Mouse (Mus musculus): ENCODE measurements around the gene Ntn4. TPM values are rescaled to one million over a fixed set of nuclear protein-coding genes. Genes with fewer than 3 reads are reported as not detected.

The Ntn4 gene
- total and polyA plus RNA-seq, 2 experiments from 2014 or later = 0.99 to 13.1 TPM

- no peaks in the 10 kb centered on the region for H3K9me3 ChIP-seq (ENCODE audit: low read length)
- H3K27me3 ChIP-seq (ENCODE audit: insufficient read depth, low read length) = no peaks in the 10 kb centered on the region
- DNase-seq (ENCODE audit: low spot score) (no peak), ATAC-seq (no peak)
- 61% methylated on average over 11 of the region's 11 CpGs for WGBS
- no peak overlapping the region for H3K27ac ChIP-seq
- H3K36me3 ChIP-seq (ENCODE audit: insufficient read depth, low read length) = no peaks in the 10 kb centered on the region
- no peak overlapping the region for H3K4me3 ChIP-seq (ENCODE audit: low read length)
- TF ChIP-seq CTCF (IDR thresholded peaks at IDR 0.05; ENCODE audit: low read depth) = no peak
- H3K4me1 ChIP-seq (ENCODE audit: insufficient read depth, low read length) = no peaks in the 10 kb centered on the region
- no peak overlapping the region for H3K9ac ChIP-seq (replicated peaks; ENCODE audit: low read length)
- no peak overlapping the region for H3K4me2 ChIP-seq (ENCODE audit: low read depth, low read length)
Measured at GRCm38 (mm10) chr10:93691344-93691743, 50.9 kb downstream of the Ntn4 start.

- Histone ChIP-seq H3K27ac (no peak overlapping the region), H3K4me3 (ENCODE audit: low read length) (no peak overlapping the region; the same call in 1 of the 2 replicates), H3K9ac (replicated peaks; ENCODE audit: low read length) (no peak overlapping the region), H3K36me3 (ENCODE audit: insufficient read depth, low read length) (no peaks in the 10 kb centered on the region), H3K9me3 (ENCODE audit: low read length) (no peaks in the 10 kb centered on the region), H3K4me2 (ENCODE audit: low read depth, low read length) (peak overlapping the region; percentile 29), H3K4me1 (ENCODE audit: insufficient read depth, low read length) (no peaks in the 10 kb centered on the region), H3K27me3 (ENCODE audit: insufficient read depth, low read length) (no peaks in the 10 kb centered on the region)
- WGBS = 47% methylated on average over 21 of the region's 21 CpGs
- ATAC-seq (no peak), DNase-seq (ENCODE audit: low spot score) (no peak)
- TF ChIP-seq CTCF (IDR thresholded peaks at IDR 0.05; ENCODE audit: low read depth) = no peak
Measured at GRCm38 (mm10) chr10:93695043-93695791, 54.7 kb downstream of the Ntn4 start.

DNA sequence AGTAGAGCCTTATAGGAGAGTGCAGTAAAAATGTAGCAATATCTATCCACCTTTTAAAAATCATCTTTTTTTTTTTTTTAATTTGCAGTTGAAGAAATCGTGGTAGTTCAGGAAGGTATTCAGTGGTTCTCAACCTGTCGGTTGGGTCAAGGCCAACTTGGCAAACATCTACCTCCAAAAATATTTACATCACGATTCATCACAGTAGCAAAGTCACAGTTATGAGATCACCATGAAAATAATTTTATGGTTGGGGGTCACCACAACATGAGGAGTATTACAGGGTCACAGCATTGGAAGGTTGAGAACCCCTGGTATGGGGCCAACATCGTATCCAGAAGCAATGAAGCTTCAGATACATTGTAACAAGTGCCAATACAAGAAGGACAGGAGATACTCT lies 55.5 kb downstream of the Ntn4 start:
- ATAC-seq (no peak), DNase-seq (ENCODE audit: low spot score) (no peak)
- Histone ChIP-seq H3K4me1 (ENCODE audit: insufficient read depth, low read length) (no peaks in the 10 kb centered on the region), H3K36me3 (ENCODE audit: insufficient read depth, low read length) (no peaks in the 10 kb centered on the region), H3K4me3 (ENCODE audit: low read length) (no peak overlapping the region), H3K27ac (no peak overlapping the region), H3K9me3 (ENCODE audit: low read length) (no peaks in the 10 kb centered on the region), H3K27me3 (ENCODE audit: insufficient read depth, low read length) (no peaks in the 10 kb centered on the region), H3K4me2 (ENCODE audit: low read depth, low read length) (no peak overlapping the region), H3K9ac (replicated peaks; ENCODE audit: low read length) (no peak overlapping the region)
- WGBS = 88% methylated on average over 4 of the region's 4 CpGs
- TF ChIP-seq CTCF (IDR thresholded peaks at IDR 0.05; ENCODE audit: low read depth) = no peak

- ATAC-seq = no peak
- WGBS = 91% methylated on average over 10 of the region's 10 CpGs
Measured at GRCm38 (mm10) chr10:93697866-93698483, 57.5 kb downstream of the Ntn4 start.

GRCm38 (mm10) chr10:93699689-93700478 lies 59.4 kb downstream of the Ntn4 start:
- ATAC-seq (no peak), DNase-seq (ENCODE audit: low spot score) (no peak)
- H3K4me1 ChIP-seq (ENCODE audit: insufficient read depth, low read length) = no peaks in the 10 kb centered on the region
- no peak overlapping the region for H3K9ac ChIP-seq (replicated peaks; ENCODE audit: low read length)
- no peak overlapping the region for H3K27ac ChIP-seq
- no peak for TF ChIP-seq CTCF (IDR thresholded peaks at IDR 0.05; ENCODE audit: low read depth)
- H3K4me2 ChIP-seq (ENCODE audit: low read depth, low read length) = peak overlapping the region; percentile 43
- no peaks in the 10 kb centered on the region for H3K27me3 ChIP-seq (ENCODE audit: insufficient read depth, low read length)
- 72% methylated on average over 10 of the region's 10 CpGs for WGBS
- no peak overlapping the region for H3K4me3 ChIP-seq (ENCODE audit: low read length)
- no peaks in the 10 kb centered on the region for H3K9me3 ChIP-seq (ENCODE audit: low read length)
- no peaks in the 10 kb centered on the region for H3K36me3 ChIP-seq (ENCODE audit: insufficient read depth, low read length)

More at GRCm38 (mm10) chr10:93697866-93698483, 57.5 kb downstream of the Ntn4 start:
- H3K4me2 ChIP-seq (ENCODE audit: low read depth, low read length) = no peak overlapping the region
- no peak for DNase-seq (ENCODE audit: low spot score)
- H3K36me3 ChIP-seq (ENCODE audit: insufficient read depth, low read length) = no peaks in the 10 kb centered on the region
- H3K27ac ChIP-seq = no peak overlapping the region
- no peaks in the 10 kb centered on the region for H3K9me3 ChIP-seq (ENCODE audit: low read length)
- no peaks in the 10 kb centered on the region for H3K4me1 ChIP-seq (ENCODE audit: insufficient read depth, low read length)
- no peak for TF ChIP-seq CTCF (IDR thresholded peaks at IDR 0.05; ENCODE audit: low read depth)
- no peak overlapping the region for H3K4me3 ChIP-seq (ENCODE audit: low read length)
- H3K27me3 ChIP-seq (ENCODE audit: insufficient read depth, low read length) = no peaks in the 10 kb centered on the region
- H3K9ac ChIP-seq (replicated peaks; ENCODE audit: low read length) = no peak overlapping the region

DNA sequence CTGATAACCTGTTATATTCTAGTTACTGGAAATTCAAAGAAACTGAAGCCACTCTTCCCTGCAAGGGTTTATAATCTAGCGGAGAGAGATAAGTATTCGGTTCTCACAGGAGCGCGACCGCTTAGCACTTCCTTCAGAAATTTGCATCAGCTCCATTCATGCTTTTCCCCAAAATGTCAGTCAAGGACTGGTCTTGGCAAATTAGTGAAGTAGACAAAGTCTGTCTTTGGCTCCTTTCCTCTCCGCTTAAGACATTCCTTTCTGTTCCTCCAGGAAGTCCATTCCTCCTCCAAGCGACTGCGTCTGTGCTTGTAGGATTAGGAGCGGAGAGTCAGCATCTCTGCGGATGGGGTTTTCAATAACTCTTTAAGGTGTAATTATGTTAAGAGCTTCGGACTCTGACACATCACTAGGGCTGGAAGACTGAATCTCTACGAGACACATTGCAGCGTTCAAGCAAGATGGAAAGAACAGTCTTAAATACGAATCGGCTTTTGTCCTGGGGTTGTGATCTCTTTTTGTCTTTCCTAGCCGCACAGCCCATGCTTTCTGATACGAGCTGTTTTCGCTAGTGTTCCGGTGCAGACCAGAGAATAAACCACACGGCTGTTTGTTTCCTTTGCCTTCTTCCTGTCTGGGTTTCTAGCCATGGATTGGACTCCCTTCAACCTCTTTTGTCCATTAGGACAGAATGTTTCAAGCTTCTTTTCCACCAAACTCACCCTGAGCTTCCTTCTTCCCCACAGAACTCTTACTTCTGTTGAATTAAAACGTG lies 60.3 kb downstream of the Ntn4 start:
- no peak for TF ChIP-seq CTCF (IDR thresholded peaks at IDR 0.05; ENCODE audit: low read depth)
- Histone ChIP-seq H3K4me3 (ENCODE audit: low read length) (no peak overlapping the region; the same call in 1 of the 2 replicates), H3K36me3 (ENCODE audit: insufficient read depth, low read length) (no peaks in the 10 kb centered on the region), H3K4me2 (ENCODE audit: low read depth, low read length) (peak overlapping the region; percentile 43), H3K9me3 (ENCODE audit: low read length) (no peaks in the 10 kb centered on the region), H3K27ac (no peak overlapping the region), H3K27me3 (ENCODE audit: insufficient read depth, low read length) (no peaks in the 10 kb centered on the region), H3K9ac (replicated peaks; ENCODE audit: low read length) (no peak overlapping the region), H3K4me1 (ENCODE audit: insufficient read depth, low read length) (no peaks in the 10 kb centered on the region)
- 62% methylated on average over 21 of the region's 21 CpGs for WGBS
- DNase-seq (ENCODE audit: low spot score) (no peak), ATAC-seq (no peak)
